Mouse (Mus musculus): ENCODE measurements at regions not wholly inside any gene's neighbourhood (a gene's known extent, or its start where the extent isn't known, plus 50 kb on each side); places are given as distances from the start of the nearest gene placed in this dataset.

GRCm38 (mm10) chr1:156997476-156998305, 58.3 kb upstream of the Ralgps2 start:
- no peaks in the 10 kb centered on the region for H3K9me3 ChIP-seq (replicated peaks)
- WGBS (ENCODE audit: insufficient replicate concordance), result 56% methylated on average over 12 of the region's 12 CpGs
- no peaks in the 10 kb centered on the region for H3K27me3 ChIP-seq
- H3K4me2 ChIP-seq, result no peak overlapping the region
- peaks cover 42% of the 10 kb centered on the region for H3K4me1 ChIP-seq (replicated peaks)
- no peak overlapping the region for H3K9ac ChIP-seq
- H3K36me3 ChIP-seq (replicated peaks), result no peaks in the 10 kb centered on the region
- ATAC-seq (ENCODE audit: insufficient read depth), result no peak
- no peak overlapping the region for H3K27ac ChIP-seq (replicated peaks)
- H3K4me3 ChIP-seq (replicated peaks), result no peak overlapping the region

GRCm38 (mm10) chr1:156997033-156997432, 57.6 kb upstream of the Ralgps2 start:
- H3K27me3 ChIP-seq, result no peaks in the 10 kb centered on the region
- ATAC-seq (ENCODE audit: insufficient read depth), result no peak
- no peak overlapping the region for H3K4me3 ChIP-seq (replicated peaks)
- H3K9me3 ChIP-seq (replicated peaks), result no peaks in the 10 kb centered on the region
- H3K4me2 ChIP-seq, result no peak overlapping the region
- no peak overlapping the region for H3K27ac ChIP-seq (replicated peaks)
- H3K9ac ChIP-seq, result no peak overlapping the region
- H3K36me3 ChIP-seq (replicated peaks), result no peaks in the 10 kb centered on the region
- peaks cover 46% of the 10 kb centered on the region for H3K4me1 ChIP-seq (replicated peaks)
- WGBS (ENCODE audit: insufficient replicate concordance), result 76% methylated on average over 10 of the region's 10 CpGs

GRCm38 (mm10) chr1:156996084-156996880, 56.9 kb upstream of the Ralgps2 start:
- Histone ChIP-seq H3K27me3 (no peaks in the 10 kb centered on the region), H3K4me3 (replicated peaks) (no peak overlapping the region), H3K36me3 (replicated peaks) (no peaks in the 10 kb centered on the region), H3K9me3 (replicated peaks) (no peaks in the 10 kb centered on the region), H3K27ac (replicated peaks) (no peak overlapping the region), H3K4me2 (no peak overlapping the region), H3K4me1 (replicated peaks) (peaks cover 48% of the 10 kb centered on the region), H3K9ac (no peak overlapping the region)
- no peak for ATAC-seq (ENCODE audit: insufficient read depth)
- WGBS (ENCODE audit: insufficient replicate concordance), result 57% methylated on average over 10 of the region's 10 CpGs

- Histone ChIP-seq H3K4me1 (replicated peaks) (peaks cover 56% of the 10 kb centered on the region), H3K27ac (replicated peaks) (no peak overlapping the region; the same call in 1 of the 2 replicates), H3K9me3 (replicated peaks) (no peaks in the 10 kb centered on the region), H3K4me2 (no peak overlapping the region), H3K9ac (no peak overlapping the region), H3K27me3 (no peaks in the 10 kb centered on the region), H3K36me3 (replicated peaks) (no peaks in the 10 kb centered on the region), H3K4me3 (replicated peaks) (no peak overlapping the region)
- 58% methylated on average over 7 of the region's 7 CpGs for WGBS (ENCODE audit: insufficient replicate concordance)
- peak; percentile 34; the same call in 1 of the 2 replicates for ATAC-seq (ENCODE audit: insufficient read depth)
Observed at GRCm38 (mm10) chr1:156995180-156995951, 55.9 kb upstream of the Ralgps2 start.

GRCm38 (mm10) chr1:156994644-156995016, 55.2 kb upstream of the Ralgps2 start:
- no peaks in the 10 kb centered on the region for H3K9me3 ChIP-seq (replicated peaks)
- 69% methylated on average over 2 of the region's 2 CpGs for whole genome bisulfite sequencing (ENCODE audit: insufficient replicate concordance)
- no peaks in the 10 kb centered on the region for H3K36me3 ChIP-seq (replicated peaks)
- H3K4me3 ChIP-seq (replicated peaks), result no peak overlapping the region
- peaks cover 63% of the 10 kb centered on the region for H3K4me1 ChIP-seq (replicated peaks)
- H3K4me2 ChIP-seq, result no peak overlapping the region
- no peak for ATAC-seq (ENCODE audit: insufficient read depth)
- no peaks in the 10 kb centered on the region for H3K27me3 ChIP-seq
- no peak overlapping the region for H3K9ac ChIP-seq
- no peak overlapping the region for H3K27ac ChIP-seq (replicated peaks)

- no peak; the same call in 1 of the 2 replicates for ATAC-seq (ENCODE audit: insufficient read depth)
Observed at GRCm38 (mm10) chr1:156994005-156994643, 54.7 kb upstream of the Ralgps2 start.

GRCm38 (mm10) chr1:156993105-156993504, 53.7 kb upstream of the Ralgps2 start:
- H3K9me3 ChIP-seq (replicated peaks), result no peaks in the 10 kb centered on the region
- H3K27ac ChIP-seq (replicated peaks), result no peak overlapping the region
- H3K4me2 ChIP-seq, result no peak overlapping the region
- H3K4me1 ChIP-seq (replicated peaks), result peaks cover 78% of the 10 kb centered on the region
- no peak for ATAC-seq (ENCODE audit: insufficient read depth)
- 48% methylated on average over 3 of the region's 3 CpGs for WGBS (ENCODE audit: insufficient replicate concordance)
- no peak overlapping the region for H3K4me3 ChIP-seq (replicated peaks)
- H3K9ac ChIP-seq, result no peak overlapping the region
- H3K36me3 ChIP-seq (replicated peaks), result no peaks in the 10 kb centered on the region
- no peaks in the 10 kb centered on the region for H3K27me3 ChIP-seq

More at GRCm38 (mm10) chr1:156994005-156994643, 54.7 kb upstream of the Ralgps2 start:
- H3K36me3 ChIP-seq (replicated peaks), result no peaks in the 10 kb centered on the region
- no peak overlapping the region for H3K4me2 ChIP-seq
- WGBS (ENCODE audit: insufficient replicate concordance), result 34% methylated on average over 15 of the region's 15 CpGs
- H3K27ac ChIP-seq (replicated peaks), result no peak overlapping the region
- peaks cover 68% of the 10 kb centered on the region for H3K4me1 ChIP-seq (replicated peaks)
- H3K9ac ChIP-seq, result no peak overlapping the region
- no peaks in the 10 kb centered on the region for H3K9me3 ChIP-seq (replicated peaks)
- no peaks in the 10 kb centered on the region for H3K27me3 ChIP-seq
- no peak overlapping the region for H3K4me3 ChIP-seq (replicated peaks)

- no peak overlapping the region for H3K4me3 ChIP-seq (replicated peaks)
- H3K9ac ChIP-seq, result no peak overlapping the region
- 52% methylated on average over 2 of the region's 2 CpGs for WGBS (ENCODE audit: insufficient replicate concordance)
- no peaks in the 10 kb centered on the region for H3K27me3 ChIP-seq
- no peak overlapping the region for H3K27ac ChIP-seq (replicated peaks)
- no peak overlapping the region for H3K4me2 ChIP-seq
- H3K36me3 ChIP-seq (replicated peaks), result no peaks in the 10 kb centered on the region
- ATAC-seq (ENCODE audit: insufficient read depth), result no peak
- H3K4me1 ChIP-seq (replicated peaks), result peaks cover 79% of the 10 kb centered on the region
- H3K9me3 ChIP-seq (replicated peaks), result no peaks in the 10 kb centered on the region
Observed at GRCm38 (mm10) chr1:156992536-156992935, 53.1 kb upstream of the Ralgps2 start.

GRCm38 (mm10) chr1:156990567-156991494, 51.4 kb upstream of the Ralgps2 start:
- Histone ChIP-seq H3K9me3 (replicated peaks) (no peaks in the 10 kb centered on the region), H3K9ac (no peak overlapping the region), H3K27me3 (no peaks in the 10 kb centered on the region), H3K4me3 (replicated peaks) (no peak overlapping the region), H3K4me1 (replicated peaks) (peaks cover 82% of the 10 kb centered on the region), H3K36me3 (replicated peaks) (no peaks in the 10 kb centered on the region), H3K4me2 (no peak overlapping the region), H3K27ac (replicated peaks) (peak overlapping the region; percentile 51; the same call in 1 of the 2 replicates)
- whole genome bisulfite sequencing (ENCODE audit: insufficient replicate concordance), result 25% methylated on average over 14 of the region's 14 CpGs
- peak; percentile 26; the same call in 1 of the 2 replicates for ATAC-seq (ENCODE audit: insufficient read depth)

- Histone ChIP-seq H3K4me3 (replicated peaks) (no peak overlapping the region), H3K27ac (replicated peaks) (peak overlapping the region; percentile 51; the same call in 1 of the 2 replicates), H3K4me1 (replicated peaks) (peaks cover 82% of the 10 kb centered on the region), H3K4me2 (no peak overlapping the region), H3K36me3 (replicated peaks) (no peaks in the 10 kb centered on the region), H3K27me3 (no peaks in the 10 kb centered on the region), H3K9ac (no peak overlapping the region), H3K9me3 (replicated peaks) (no peaks in the 10 kb centered on the region)
- 46% methylated on average over 9 of the region's 9 CpGs for WGBS (ENCODE audit: insufficient replicate concordance)
- no peak for ATAC-seq (ENCODE audit: insufficient read depth)
Observed at GRCm38 (mm10) chr1:156990112-156990511, 50.7 kb upstream of the Ralgps2 start.
